8 mouse cellular contexts compared by ENCODE assay signal in the genomic region with DNA sequence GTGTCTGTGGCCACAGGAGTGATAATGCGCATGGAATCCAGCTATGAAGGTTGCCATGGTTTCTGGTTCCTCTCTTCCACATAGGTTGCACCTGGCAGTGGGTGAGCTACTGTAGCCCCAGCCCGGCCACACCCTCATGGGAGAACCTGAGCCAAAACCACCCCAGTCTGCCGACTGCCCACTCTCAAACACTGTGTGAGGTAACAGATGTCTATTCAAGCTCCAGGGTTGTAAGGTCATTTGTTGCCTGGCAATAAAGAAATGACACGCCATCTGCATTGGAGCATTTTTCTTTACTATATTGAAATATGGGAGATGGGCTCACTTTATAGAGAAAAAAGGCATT. TPM values are rescaled to one million over a fixed set of nuclear protein-coding genes. Genes with fewer than 3 reads are reported as not detected.
DNase-seq lines count a peak whose midpoint lies in the region; ATAC-seq and TF ChIP-seq lines count a peak whose summit lies in the region.

No protein-coding gene starts in this region.

- H3K27ac ChIP-seq in limb, embryonic 14.5 days (replicated peaks; ENCODE audit: low read depth, low read length) = peak overlapping the region; percentile 93
- peak overlapping the region; percentile 98 for H3K27ac ChIP-seq in neural tube, embryonic 15.5 days (replicated peaks)

- H3K36me3 ChIP-seq in limb, embryonic 14.5 days (ENCODE audit: control insufficient read depth, insufficient read depth, low read length) = no peaks in the 10 kb centered on the region
- no peaks in the 10 kb centered on the region for H3K36me3 ChIP-seq in neural tube, embryonic 15.5 days

- peaks cover 24% of the 10 kb centered on the region for H3K4me1 ChIP-seq in limb, embryonic 14.5 days (ENCODE audit: control insufficient read depth, insufficient read depth, low read length)
- peaks cover 45% of the 10 kb centered on the region for H3K4me1 ChIP-seq in neural tube, embryonic 15.5 days

- peak overlapping the region; percentile 86 for H3K4me2 ChIP-seq in limb, embryonic 14.5 days (replicated peaks; ENCODE audit: low read depth, low read length, severe bottlenecking)
- peak overlapping the region; percentile 93 for H3K4me2 ChIP-seq in neural tube, embryonic 15.5 days

- H3K4me3 ChIP-seq in limb, embryonic 14.5 days (replicated peaks; ENCODE audit: low read length) = peak overlapping the region; percentile 46; the same call in 1 of the 2 replicates
- peak overlapping the region; percentile 50 for H3K4me3 ChIP-seq in neural tube, embryonic 15.5 days (replicated peaks)

- H3K9ac ChIP-seq in limb, embryonic 14.5 days (ENCODE audit: low read depth, low read length, severe bottlenecking) = peak overlapping the region; percentile 71; the same call in 1 of the 2 replicates
- H3K9ac ChIP-seq in neural tube, embryonic 15.5 days (replicated peaks) = peak overlapping the region; percentile 78

- peak; percentile 50 for ATAC-seq in frontal cortex, adult (ENCODE audit: low TSS enrichment)
- no peak for ATAC-seq in limb, embryonic 14.5 days (ENCODE audit: low FRiP score, low read depth)
- ATAC-seq in neural tube, embryonic 15.5 days (ENCODE audit: low FRiP score) = peak; percentile 8; the same call in 1 of the 2 replicates
- ATAC-seq in granulocyte monocyte progenitor cell, adult 5-6 weeks (replicated peaks; ENCODE audit: poor library complexity, severe bottlenecking) = no peak

- TF ChIP-seq POLR2A in limb, embryonic 14.5 days (IDR thresholded peaks at IDR 0.05; ENCODE audit: borderline replicate concordance, extremely low read depth, insufficient read depth, insufficient read length) = no peak

- WGBS in limb, embryonic 14.5 days = 24% methylated on average over 4 of the region's 4 CpGs
- WGBS in neural tube, embryonic 15.5 days = 19% methylated on average over 4 of the region's 4 CpGs

- no peaks in the 10 kb centered on the region for H3K27me3 ChIP-seq in limb, embryonic 14.5 days (ENCODE audit: control insufficient read depth, insufficient read depth, low read length)
- H3K27me3 ChIP-seq in neural tube, embryonic 15.5 days (replicated peaks) = no peaks in the 10 kb centered on the region

- no peak for DNase-seq in frontal cortex, postnatal 25 days (ENCODE audit: low spot score in 2 of 2)
- DNase-seq in right cerebral cortex, adult 2 months (ENCODE audit: low spot score in 2 of 2) = peak; percentile 58 to 60
- no peak for DNase-seq in right cerebral cortex, postnatal 4 days
- peak; percentile 46 to 65 for DNase-seq in frontal cortex, postnatal 36 days (ENCODE audit: low spot score in 2 of 2)
- DNase-seq in limb, embryonic 14.5 days (ENCODE audit: low spot score) = no peak

- H3K9me3 ChIP-seq in limb, embryonic 14.5 days (ENCODE audit: control insufficient read depth, low read length) = no peaks in the 10 kb centered on the region
- no peaks in the 10 kb centered on the region for H3K9me3 ChIP-seq in neural tube, embryonic 15.5 days (replicated peaks)

RNA-seq across cellular contexts. Expression of gene Actg1, which starts 33.0 kb away (rescaled TPM):
- polyA plus RNA-seq in limb, embryonic 14.5 days (2012; rRNA removed) = 1,359 and 1,631 TPM in 2 replicates
- 2,223 and 2,513 TPM in 2 replicates for polyA plus RNA-seq in limb, embryonic 14.5 days (2014; fragmentation: Nextera tagmentation; extraction: Ambion mirVana)
- 3,602 and 3,776 TPM in 2 replicates for polyA plus RNA-seq in neural tube, embryonic 15.5 days (2015; fragmentation: Nextera tagmentation; extraction: Ambion mirVana)
- 1,412 and 1,653 TPM in 2 replicates for total RNA-seq in granulocyte monocyte progenitor cell, adult 5-6 weeks (2014; fragmentation: Nextera tagmentation)
- total RNA-seq in granulocyte monocyte progenitor cell, adult 5-6 weeks (2017) = 733 and 780 TPM in 2 replicates

RNA-seq across cellular contexts. Expression of gene Fscn2, which starts 45.9 kb away (rescaled TPM):
- polyA plus RNA-seq in limb, embryonic 14.5 days (2012; rRNA removed) = 0.32 and 0.36 TPM in 2 replicates
- 0.88 and 1.6 TPM in 2 replicates for polyA plus RNA-seq in limb, embryonic 14.5 days (2014; fragmentation: Nextera tagmentation; extraction: Ambion mirVana)
- 0.64 and 1.4 TPM in 2 replicates for polyA plus RNA-seq in neural tube, embryonic 15.5 days (2015; fragmentation: Nextera tagmentation; extraction: Ambion mirVana)
- total RNA-seq in granulocyte monocyte progenitor cell, adult 5-6 weeks (2014; fragmentation: Nextera tagmentation) = not detected in 2 replicates
- not detected in 2 replicates for total RNA-seq in granulocyte monocyte progenitor cell, adult 5-6 weeks (2017)

Comparison
In these comparisons a context has a peak if more than half of its experiments do, and no peak if none do; other contexts are left out.
1. DNase-seq: peak in right cerebral cortex, adult 2 months (2 of 2) and frontal cortex, postnatal 36 days (2 of 2); none in frontal cortex, postnatal 25 days (0 of 2), right cerebral cortex, postnatal 4 days (single experiment) and limb, embryonic 14.5 days (single experiment).
2. ATAC-seq: peak in frontal cortex, adult (single experiment) and neural tube, embryonic 15.5 days (single experiment); none in limb, embryonic 14.5 days (single experiment) and granulocyte monocyte progenitor cell, adult 5-6 weeks (single experiment).